Mouse (Mus musculus): Measurements from ENCODE around the gene Abcb10. TPM values are rescaled to one million over a fixed set of nuclear protein-coding genes. Genes with fewer than 3 reads are reported as not detected.

Abcb10 gene
- polyA plus RNA-seq (2012; ENCODE audit: low replicate concordance), result 27.6 and 55.3 TPM in 2 replicates

DNA sequence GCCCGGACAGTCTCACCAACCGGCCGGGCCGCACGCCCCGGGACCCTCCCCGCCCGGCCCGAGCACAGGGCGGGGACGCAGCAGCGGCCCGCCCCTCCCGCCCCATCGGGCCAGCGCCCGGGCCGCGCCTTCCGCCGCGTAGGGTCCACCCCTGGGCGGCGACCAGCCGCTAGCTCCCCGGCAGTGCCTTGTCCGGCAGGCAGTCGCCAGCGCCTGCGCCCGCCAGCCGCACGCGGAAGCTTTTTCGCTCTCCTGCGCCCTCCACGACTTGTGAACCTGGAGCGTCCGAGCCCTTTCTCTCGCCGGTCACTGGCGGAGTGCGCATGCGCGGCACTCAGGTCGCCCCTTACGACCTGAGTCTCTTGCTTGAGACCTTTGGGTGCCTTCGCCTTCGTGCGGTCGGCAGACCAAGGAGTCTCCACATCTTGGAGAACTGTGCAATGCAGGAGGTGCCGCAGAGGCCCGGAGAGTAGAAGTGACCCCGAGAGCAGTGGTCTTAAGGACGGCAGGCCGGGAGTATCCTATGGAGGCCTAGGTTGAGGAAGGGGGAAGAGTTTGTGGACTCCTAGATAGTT is at the start of gene Abcb10:
TSS of gene Abcb10 (minus strand) at position 297 of the 575 bp plus-strand sequence.

GRCm38 (mm10) chr8:124021237-124022227 is 38.6 kb upstream of the Abcb10 start, which contains the start of the genes Taf5l and Urb2:
Gene Taf5l, minus strand, starts transcription at chr8:124021397.
Gene Urb2, plus strand, starts transcription at chr8:124021508.

GRCm38 (mm10) chr8:123948942-123949685 is 33.8 kb downstream of the Abcb10 start, which contains the start of gene Nup133:
Gene Nup133, minus strand, starts transcription at chr8:123949265.

Other genes starting within 250 kb of the Abcb10 start
- gene Rab4a, start 177.1 kb downstream of the Abcb10 start, polyA plus RNA-seq (2012; ENCODE audit: low replicate concordance), result 5.9 and 10.0 TPM in 2 replicates
- 4.1 and 9.5 TPM in 2 replicates for gene Ccsap, start 122.9 kb downstream of the Abcb10 start, polyA plus RNA-seq (2012; ENCODE audit: low replicate concordance)
- not detected in 2 replicates for gene Acta1, start 88.4 kb downstream of the Abcb10 start, polyA plus RNA-seq (2012; ENCODE audit: low replicate concordance)
- gene Nup133, start 33.9 kb downstream of the Abcb10 start, polyA plus RNA-seq (2012; ENCODE audit: low replicate concordance), result 34.8 and 37.5 TPM in 2 replicates
- 27.2 and 30.1 TPM in 2 replicates for gene Taf5l, start 38.3 kb upstream of the Abcb10 start, polyA plus RNA-seq (2012; ENCODE audit: low replicate concordance)
- gene Urb2, start 38.4 kb upstream of the Abcb10 start, polyA plus RNA-seq (2012; ENCODE audit: low replicate concordance), result 1.7 and 6.2 TPM in 2 replicates
- 89.2 and 90.7 TPM in 2 replicates for gene Galnt2, start 248.3 kb upstream of the Abcb10 start, polyA plus RNA-seq (2012; ENCODE audit: low replicate concordance)

All from leukemia stem cell, adult 10-12 weeks (primary cell).